Mouse (Mus musculus) cerebellum, postnatal 10 days (tissue): Measurements from ENCODE around the gene Slco1b2.
"Not testable (repeated sequence)": the region's sequence is repeated elsewhere in the genome, so short reads cannot be mapped to it uniquely, and the experiment has no call there.

ENCODE experiments used
- DNase-seq, 2 experiments: peaks; one replicate each; pipeline ENCODE4 v3.0.0; 2021; ENCODE audit warnings: mixed read lengths in 2 of 2

The Slco1b2 gene

GRCm38 (mm10) chr6:141629291-141629690 is at the start of gene Slco1b2:
Gene Slco1b2 (plus strand): TSS chr6:141629518.
- no peak for DNase-seq

GRCm38 (mm10) chr6:141584791-141585403 is 44.4 kb upstream of the Slco1b2 start:
- DNase-seq, result no peak

GRCm38 (mm10) chr6:141590002-141590401 is 39.3 kb upstream of the Slco1b2 start:
- no peak for DNase-seq

- DNase-seq, result not testable (repeated sequence)
Measured at GRCm38 (mm10) chr6:141590598-141591200, 38.6 kb upstream of the Slco1b2 start.

- no peak for DNase-seq
Measured at GRCm38 (mm10) chr6:141596081-141596480, 33.2 kb upstream of the Slco1b2 start.

- no peak for DNase-seq
Measured at GRCm38 (mm10) chr6:141597037-141597436, 32.3 kb upstream of the Slco1b2 start.

GRCm38 (mm10) chr6:141600940-141601339 is 28.4 kb upstream of the Slco1b2 start:
- no peak for DNase-seq

GRCm38 (mm10) chr6:141610702-141611260 is 18.5 kb upstream of the Slco1b2 start:
- no peak for DNase-seq

- DNase-seq, result no peak
Measured at GRCm38 (mm10) chr6:141614017-141614416, 15.3 kb upstream of the Slco1b2 start.

- no peak for DNase-seq
Measured at GRCm38 (mm10) chr6:141615348-141615747, 14.0 kb upstream of the Slco1b2 start.

- peak; percentile 80 to 82 for DNase-seq
Measured at GRCm38 (mm10) chr6:141632935-141633334, 3.6 kb downstream of the Slco1b2 start.

GRCm38 (mm10) chr6:141635250-141635649 is 5.9 kb downstream of the Slco1b2 start:
- no peak for DNase-seq

- no peak for DNase-seq
Measured at GRCm38 (mm10) chr6:141640639-141641038, 11.3 kb downstream of the Slco1b2 start.

- DNase-seq, result no peak
Measured at GRCm38 (mm10) chr6:141687008-141687407, 57.7 kb downstream of the Slco1b2 start.

GRCm38 (mm10) chr6:141691246-141691645 is 61.9 kb downstream of the Slco1b2 start:
- no peak for DNase-seq
